In the genomic region with DNA sequence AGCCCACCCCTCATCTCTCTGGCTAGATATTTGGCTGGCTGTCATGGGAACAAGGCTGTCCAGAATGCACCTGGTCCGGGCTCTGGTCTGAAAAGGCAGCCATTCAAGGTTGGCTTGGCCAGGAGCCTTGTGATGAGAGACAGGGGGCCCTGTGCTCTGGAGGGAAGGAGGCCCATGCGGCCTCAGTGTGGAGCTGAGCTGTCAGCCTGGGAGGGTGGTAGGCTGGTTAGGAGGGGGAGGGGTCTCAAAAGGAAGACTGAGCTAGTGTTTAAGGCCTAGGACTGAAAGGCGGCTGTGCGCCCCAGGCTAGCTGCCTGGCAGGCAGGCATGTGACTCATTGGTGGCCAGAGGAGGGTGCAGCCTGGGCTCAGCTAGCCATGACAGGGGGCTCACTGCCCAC, we compare ENCODE assay signal across 11 mouse cellular contexts. TPM values are rescaled to one million over a fixed set of nuclear protein-coding genes. Genes with fewer than 3 reads are reported as not detected.
DNase-seq lines count a peak whose midpoint lies in the region; ATAC-seq lines count a peak whose summit lies in the region.
"Had no signal": no experiment of that assay in that cellular context is flagged by ENCODE, and none has a peak within 500 bp of the region (broad histone marks: within the 10 kb centered on the region; RNA-seq: fewer than 3 reads in every experiment).

No protein-coding gene starts in this region.

- H3K9ac ChIP-seq in neural tube, embryonic 13.5 days, result no peak overlapping the region
- no peak overlapping the region for H3K9ac ChIP-seq in hindbrain, embryonic 15.5 days
- H3K9ac ChIP-seq in midbrain, embryonic 16.5 days (ENCODE audit: low read depth, low read length), result no peak overlapping the region

- peak; percentile 35 for DNase-seq in embryo, embryonic 11 days
- DNase-seq in embryo, embryonic 10 days (ENCODE audit: low spot score), result no peak
- DNase-seq in neural tube, embryonic 10.5 days (ENCODE audit: extremely low spot score, low spot score), result no peak
- DNase-seq in yolk sac, embryonic 10.5 days (ENCODE audit: low spot score), result no peak
- DNase-seq: heart, adult 2 months had no signal

- H3K27me3 ChIP-seq in neural tube, embryonic 13.5 days, result no peaks in the 10 kb centered on the region
- no peaks in the 10 kb centered on the region for H3K27me3 ChIP-seq in hindbrain, embryonic 15.5 days
- H3K27me3 ChIP-seq in midbrain, embryonic 16.5 days (ENCODE audit: control insufficient read depth, insufficient read depth, low read depth, low read length), result no peaks in the 10 kb centered on the region
- H3K27me3 ChIP-seq: megakaryocyte, embryonic 14.5 days had no signal

- WGBS in neural tube, embryonic 13.5 days, result 6% methylated on average over 4 of the region's 4 CpGs
- WGBS in hindbrain, embryonic 15.5 days, result 15% methylated on average over 4 of the region's 4 CpGs
- 16% methylated on average over 4 of the region's 4 CpGs for WGBS in midbrain, embryonic 16.5 days

- ATAC-seq in neural tube, embryonic 13.5 days (ENCODE audit: low read depth), result peak; percentile 59; the same call in 1 of the 2 replicates
- ATAC-seq in hindbrain, embryonic 15.5 days (ENCODE audit: low FRiP score, low read depth), result peak; percentile 68
- ATAC-seq in midbrain, embryonic 16.5 days, result peak; percentile 36; the same call in 1 of the 2 replicates
- no peak for ATAC-seq in megakaryocyte, adult 5-6 weeks (ENCODE audit: poor library complexity, severe bottlenecking)

- H3K27ac ChIP-seq in neural tube, embryonic 13.5 days (replicated peaks), result no peak overlapping the region
- H3K27ac ChIP-seq in hindbrain, embryonic 15.5 days (replicated peaks), result no peak overlapping the region
- H3K27ac ChIP-seq in midbrain, embryonic 16.5 days (ENCODE audit: low read length), result no peak overlapping the region
- H3K27ac ChIP-seq: heart, adult 2 months had no signal

- H3K9me3 ChIP-seq in neural tube, embryonic 13.5 days, result no peaks in the 10 kb centered on the region
- H3K9me3 ChIP-seq in hindbrain, embryonic 15.5 days, result no peaks in the 10 kb centered on the region
- H3K9me3 ChIP-seq in midbrain, embryonic 16.5 days (replicated peaks; ENCODE audit: control insufficient read depth, low read length, poor library complexity, severe bottlenecking), result no peaks in the 10 kb centered on the region
- H3K9me3 ChIP-seq: megakaryocyte, embryonic 14.5 days had no signal

- no peak overlapping the region for H3K4me3 ChIP-seq in neural tube, embryonic 13.5 days
- H3K4me3 ChIP-seq in hindbrain, embryonic 15.5 days, result no peak overlapping the region
- H3K4me3 ChIP-seq in midbrain, embryonic 16.5 days (ENCODE audit: low read depth, low read length), result no peak overlapping the region
- H3K4me3 ChIP-seq: heart, adult 2 months; megakaryocyte, embryonic 14.5 days had no signal

- H3K36me3 ChIP-seq in neural tube, embryonic 13.5 days, result no peaks in the 10 kb centered on the region
- no peaks in the 10 kb centered on the region for H3K36me3 ChIP-seq in hindbrain, embryonic 15.5 days
- no peaks in the 10 kb centered on the region for H3K36me3 ChIP-seq in midbrain, embryonic 16.5 days (ENCODE audit: control insufficient read depth, insufficient read depth, low read length)

- H3K4me2 ChIP-seq in neural tube, embryonic 13.5 days, result no peak overlapping the region
- H3K4me2 ChIP-seq in hindbrain, embryonic 15.5 days, result no peak overlapping the region
- no peak overlapping the region for H3K4me2 ChIP-seq in midbrain, embryonic 16.5 days (ENCODE audit: low read length)

- H3K4me1 ChIP-seq in neural tube, embryonic 13.5 days (replicated peaks), result peaks cover 8% of the 10 kb centered on the region
- no peaks in the 10 kb centered on the region for H3K4me1 ChIP-seq in hindbrain, embryonic 15.5 days (replicated peaks)
- H3K4me1 ChIP-seq in midbrain, embryonic 16.5 days (ENCODE audit: control insufficient read depth, insufficient read depth, low read length), result peaks cover 2% of the 10 kb centered on the region; the same call in 1 of the 2 replicates

RNA-seq across cellular contexts. Expression of a gene that starts 8.2 kb away (rescaled TPM):
- polyA plus RNA-seq in neural tube, embryonic 13.5 days (2015; fragmentation: Nextera tagmentation; extraction: Ambion mirVana), result 3.3 and 4.2 TPM in 2 replicates
- 6.9 and 8.7 TPM in 2 replicates for polyA plus RNA-seq in hindbrain, embryonic 15.5 days (2015; fragmentation: Nextera tagmentation; extraction: Ambion mirVana)
- polyA plus RNA-seq in midbrain, embryonic 16.5 days (2015; fragmentation: Nextera tagmentation; extraction: Ambion mirVana), result 9.0 and 10.8 TPM in 2 replicates
- total RNA-seq in megakaryocyte, adult 5-6 weeks (2015), result 0.27 and 0.36 TPM in 2 replicates
- not detected in 2 replicates for total RNA-seq in megakaryocyte, adult 5-6 weeks (2017)
- total RNA-seq: liver, adult 2 months had no signal
